Mouse (Mus musculus): Measurements from ENCODE around the gene Ltv1. TPM values are rescaled to one million over a fixed set of nuclear protein-coding genes. Genes with fewer than 3 reads are reported as not detected.

The Ltv1 gene
- polyA plus RNA-seq, 1 experiment = 10.0 TPM

- WGBS = 97% methylated on average over 7 of the region's 7 CpGs
- H3K36me3 ChIP-seq (ENCODE audit: control insufficient read depth, insufficient read depth, low read length) = no peaks in the 10 kb centered on the region
- no peaks in the 10 kb centered on the region for H3K27me3 ChIP-seq (replicated peaks; ENCODE audit: control insufficient read depth, insufficient read depth, low read length)
- no peak overlapping the region for H3K4me3 ChIP-seq (ENCODE audit: insufficient read depth, low read depth, low read length)
- no peak for DNase-seq
- H3K27ac ChIP-seq (ENCODE audit: insufficient read depth, low read depth, low read length) = no peak overlapping the region
- H3K4me1 ChIP-seq (ENCODE audit: control insufficient read depth, insufficient read depth, low read length) = no peaks in the 10 kb centered on the region
- no peak for TF ChIP-seq POLR2A (IDR thresholded peaks at IDR 0.05; ENCODE audit: low read depth, low read length)
- no peak for TF ChIP-seq CTCF (conservative IDR thresholded peaks at IDR 0.05; ENCODE audit: insufficient read depth, insufficient read length, low read depth, low read length)
Observed at GRCm38 (mm10) chr10:13135276-13135675, 57.7 kb downstream of the Ltv1 start.

GRCm38 (mm10) chr10:13133850-13134249, 59.1 kb downstream of the Ltv1 start:
- no peak overlapping the region for H3K4me3 ChIP-seq (ENCODE audit: insufficient read depth, low read depth, low read length)
- DNase-seq = no peak
- H3K27ac ChIP-seq (ENCODE audit: insufficient read depth, low read depth, low read length) = no peak overlapping the region
- no peaks in the 10 kb centered on the region for H3K4me1 ChIP-seq (ENCODE audit: control insufficient read depth, insufficient read depth, low read length)
- H3K27me3 ChIP-seq (replicated peaks; ENCODE audit: control insufficient read depth, insufficient read depth, low read length) = no peaks in the 10 kb centered on the region
- TF ChIP-seq CTCF (conservative IDR thresholded peaks at IDR 0.05; ENCODE audit: insufficient read depth, insufficient read length, low read depth, low read length) (no peak), POLR2A (IDR thresholded peaks at IDR 0.05; ENCODE audit: low read depth, low read length) (no peak)
- WGBS = 89% methylated on average over 4 of the region's 4 CpGs
- H3K36me3 ChIP-seq (ENCODE audit: control insufficient read depth, insufficient read depth, low read length) = no peaks in the 10 kb centered on the region

Other genes starting within 250 kb of the Ltv1 start
- 1.4 and 1.5 TPM in 2 replicates for gene Stx11, start 228.9 kb downstream of the Ltv1 start, polyA plus RNA-seq (2012; rRNA removed)
- 26.0 and 32.2 TPM in 2 replicates for gene Sf3b5, start 187.8 kb downstream of the Ltv1 start, polyA plus RNA-seq (2012; rRNA removed)
- gene Plagl1, start 132.7 kb downstream of the Ltv1 start, polyA plus RNA-seq (2012; rRNA removed) = 11.6 and 12.7 TPM in 2 replicates
- not detected in 2 replicates for gene Zc2hc1b, start 15.1 kb downstream of the Ltv1 start, polyA plus RNA-seq (2012; rRNA removed)